ENCODE assay signal across 16 mouse cellular contexts in the genomic region with DNA sequence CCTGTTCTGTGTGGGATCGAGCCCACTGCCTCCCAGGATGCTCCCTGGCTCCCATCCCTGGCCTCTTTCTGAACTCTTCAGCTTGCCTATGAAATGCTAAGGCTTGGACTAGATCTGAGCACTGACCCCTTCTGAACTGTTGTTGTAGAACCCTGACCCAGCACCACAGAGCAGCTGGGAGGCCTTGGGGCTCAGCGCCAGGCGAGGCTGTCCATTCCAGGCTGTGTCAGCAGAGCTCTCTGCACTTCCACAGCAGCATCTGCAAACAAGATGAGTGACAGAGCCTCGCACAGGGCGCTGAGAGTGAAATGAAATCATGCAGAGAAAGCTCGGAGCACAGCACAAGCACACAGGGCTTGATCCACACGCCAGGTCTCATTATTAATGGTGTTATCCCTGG. TPM values are rescaled to one million over a fixed set of nuclear protein-coding genes. Genes with fewer than 3 reads are reported as not detected.
DNase-seq lines count a peak whose midpoint lies in the region; ATAC-seq and TF ChIP-seq lines count a peak whose summit lies in the region.
"Had no signal": no experiment of that assay in that cellular context is flagged by ENCODE, and none has a peak within 500 bp of the region (broad histone marks: within the 10 kb centered on the region; RNA-seq: fewer than 3 reads in every experiment).

No protein-coding gene starts in this region.

- DNase-seq in heart, adult 11 months = peak; percentile 90
- DNase-seq in heart, postnatal 25 days (ENCODE audit: low spot score) = no peak
- DNase-seq in midbrain, postnatal 0 days (ENCODE audit: low spot score) = no peak
- DNase-seq in kidney, adult 18-20 months = peak; percentile 42
- peak; percentile 18 for DNase-seq in retina, embryonic 14.5 days (ENCODE audit: low spot score)
- DNase-seq in urinary bladder, postnatal 10 days (ENCODE audit: low spot score) = no peak
- no peak for DNase-seq in left cerebral cortex, postnatal 4 days
- DNase-seq: cerebellum, postnatal 14 days; liver, postnatal 0 days had no signal

- no peak overlapping the region for H3K9ac ChIP-seq in midbrain, embryonic 13.5 days (replicated peaks)
- H3K9ac ChIP-seq in midbrain, postnatal 0 days (replicated peaks; ENCODE audit: low read length, poor library complexity, severe bottlenecking) = no peak overlapping the region
- H3K9ac ChIP-seq: heart, embryonic 15.5 days; liver, postnatal 0 days; neural tube, embryonic 13.5 days had no signal

- 44% methylated on average over 7 of the region's 7 CpGs for WGBS in midbrain, embryonic 13.5 days
- WGBS in midbrain, postnatal 0 days = 40% methylated on average over 7 of the region's 7 CpGs

- no peak overlapping the region for H3K4me2 ChIP-seq in midbrain, embryonic 13.5 days (replicated peaks)
- no peak overlapping the region for H3K4me2 ChIP-seq in midbrain, postnatal 0 days (ENCODE audit: low read depth, low read length, poor library complexity, severe bottlenecking)
- H3K4me2 ChIP-seq: heart, embryonic 15.5 days; neural tube, embryonic 13.5 days had no signal

- no peak overlapping the region for H3K4me3 ChIP-seq in midbrain, embryonic 13.5 days (replicated peaks)
- H3K4me3 ChIP-seq in midbrain, postnatal 0 days (ENCODE audit: low read depth, low read length) = no peak overlapping the region
- H3K4me3 ChIP-seq: heart, embryonic 15.5 days; neural tube, embryonic 13.5 days had no signal

- no peak for ATAC-seq in midbrain, embryonic 13.5 days
- ATAC-seq in midbrain, postnatal 0 days (ENCODE audit: low FRiP score) = no peak
- ATAC-seq: liver, postnatal 0 days had no signal

- no peaks in the 10 kb centered on the region for H3K9me3 ChIP-seq in midbrain, embryonic 13.5 days
- H3K9me3 ChIP-seq in midbrain, postnatal 0 days (ENCODE audit: low read length) = no peaks in the 10 kb centered on the region
- H3K9me3 ChIP-seq: heart, embryonic 15.5 days; neural tube, embryonic 13.5 days had no signal

- no peaks in the 10 kb centered on the region for H3K36me3 ChIP-seq in midbrain, embryonic 13.5 days
- no peaks in the 10 kb centered on the region for H3K36me3 ChIP-seq in midbrain, postnatal 0 days (ENCODE audit: insufficient read depth, low read length)
- H3K36me3 ChIP-seq: heart, embryonic 15.5 days; neural tube, embryonic 13.5 days had no signal

- intact Hi-C loops in heart, postnatal 25 days (cut with DNase I) = no loop called here
- intact Hi-C loops in left cerebral cortex, postnatal 4 days (cut with DNase I) = no loop called here

- no peaks in the 10 kb centered on the region for H3K27me3 ChIP-seq in midbrain, embryonic 13.5 days
- H3K27me3 ChIP-seq in midbrain, postnatal 0 days (ENCODE audit: insufficient read depth, low read length) = no peaks in the 10 kb centered on the region
- H3K27me3 ChIP-seq: heart, embryonic 15.5 days; neural tube, embryonic 13.5 days had no signal

- TF ChIP-seq CTCF in midbrain, postnatal 0 days (IDR thresholded peaks at IDR 0.05) = no peak

- H3K27ac ChIP-seq in midbrain, embryonic 13.5 days = peak overlapping the region; percentile 55; the same call in 1 of the 2 replicates
- no peak overlapping the region for H3K27ac ChIP-seq in midbrain, postnatal 0 days (ENCODE audit: low read depth, low read length)
- H3K27ac ChIP-seq: heart, embryonic 15.5 days; neural tube, embryonic 13.5 days had no signal

- peaks cover 6% of the 10 kb centered on the region for H3K4me1 ChIP-seq in midbrain, embryonic 13.5 days (replicated peaks)
- no peaks in the 10 kb centered on the region for H3K4me1 ChIP-seq in midbrain, postnatal 0 days (ENCODE audit: insufficient read depth, low read length)
- H3K4me1 ChIP-seq: heart, embryonic 15.5 days had no signal

RNA-seq across cellular contexts. Expression of a gene that starts 13.7 kb away (rescaled TPM):
- not detected for total RNA-seq in heart, postnatal 25 days (2021)
- not detected in 2 replicates for polyA plus RNA-seq in midbrain, embryonic 13.5 days (2015; fragmentation: Nextera tagmentation; extraction: Ambion mirVana)
- not detected in 2 replicates for total RNA-seq in midbrain, postnatal 0 days (2014; rRNA removed)
- polyA plus RNA-seq in midbrain, postnatal 0 days (2015; fragmentation: Nextera tagmentation; extraction: Ambion mirVana) = not detected in 2 replicates
- total RNA-seq in left cerebral cortex, postnatal 4 days (2021) = not detected
- total RNA-seq: left cerebral cortex, postnatal 10 days; megakaryocyte-erythroid progenitor cell, adult 5-6 weeks had no signal
- polyA plus RNA-seq: large intestine, adult 2 months; liver, postnatal 0 days; neural tube, embryonic 13.5 days had no signal

RNA-seq across cellular contexts. Expression of a gene that starts 29.3 kb away (rescaled TPM):
- total RNA-seq in heart, postnatal 25 days (2021) = 1 to 10 TPM; 4.2 to 4.6 TPM
- 69.1 and 75.4 TPM in 2 replicates for polyA plus RNA-seq in midbrain, embryonic 13.5 days (2015; fragmentation: Nextera tagmentation; extraction: Ambion mirVana)
- 93.5 and 141 TPM in 2 replicates for total RNA-seq in midbrain, postnatal 0 days (2014; rRNA removed)
- polyA plus RNA-seq in midbrain, postnatal 0 days (2015; fragmentation: Nextera tagmentation; extraction: Ambion mirVana) = 79.6 and 83.4 TPM in 2 replicates
- total RNA-seq in left cerebral cortex, postnatal 4 days (2021) = 10 to 100 TPM; 51.8 to 57.5 TPM

RNA-seq across cellular contexts. Expression of a gene that starts 44.4 kb away (rescaled TPM):
- total RNA-seq in heart, postnatal 25 days (2021) = 10 to 100 TPM; 23.0 to 23.6 TPM
- 60.9 and 66.6 TPM in 2 replicates for polyA plus RNA-seq in midbrain, embryonic 13.5 days (2015; fragmentation: Nextera tagmentation; extraction: Ambion mirVana)
- 62.4 and 67.2 TPM in 2 replicates for total RNA-seq in midbrain, postnatal 0 days (2014; rRNA removed)
- polyA plus RNA-seq in midbrain, postnatal 0 days (2015; fragmentation: Nextera tagmentation; extraction: Ambion mirVana) = 82.6 and 91.0 TPM in 2 replicates
- 10 to 100 TPM; 52.9 to 59.9 TPM for total RNA-seq in left cerebral cortex, postnatal 4 days (2021)

RNA-seq across cellular contexts. Expression of a gene that starts 49.4 kb away (rescaled TPM):
- total RNA-seq in heart, postnatal 25 days (2021) = not detected
- polyA plus RNA-seq in midbrain, embryonic 13.5 days (2015; fragmentation: Nextera tagmentation; extraction: Ambion mirVana) = not detected in 2 replicates
- not detected in 2 replicates for total RNA-seq in midbrain, postnatal 0 days (2014; rRNA removed)
- not detected in 2 replicates for polyA plus RNA-seq in midbrain, postnatal 0 days (2015; fragmentation: Nextera tagmentation; extraction: Ambion mirVana)
- not detected for total RNA-seq in left cerebral cortex, postnatal 4 days (2021)
- total RNA-seq: left cerebral cortex, postnatal 10 days; megakaryocyte-erythroid progenitor cell, adult 5-6 weeks had no signal
- polyA plus RNA-seq: embryonic facial prominence, embryonic 14.5 days; heart, embryonic 15.5 days; neural tube, embryonic 13.5 days had no signal

RNA-seq across cellular contexts. Expression of a gene that starts 49.8 kb away (rescaled TPM):
- total RNA-seq in heart, postnatal 25 days (2021) = under 1 TPM; 0.50 to 0.52 TPM
- polyA plus RNA-seq in midbrain, embryonic 13.5 days (2015; fragmentation: Nextera tagmentation; extraction: Ambion mirVana) = 26.3 and 28.3 TPM in 2 replicates
- 265 and 359 TPM in 2 replicates for total RNA-seq in midbrain, postnatal 0 days (2014; rRNA removed)
- 224 and 305 TPM in 2 replicates for polyA plus RNA-seq in midbrain, postnatal 0 days (2015; fragmentation: Nextera tagmentation; extraction: Ambion mirVana)
- 100 to 1,000 TPM; 109 to 113 TPM for total RNA-seq in left cerebral cortex, postnatal 4 days (2021)

Comparison
In these comparisons a context has a peak if more than half of its experiments do, and no peak if none do; other contexts are left out.
1. DNase-seq: peak in heart, adult 11 months (single experiment), kidney, adult 18-20 months (single experiment) and retina, embryonic 14.5 days (single experiment); none in heart, postnatal 25 days (single experiment), midbrain, postnatal 0 days (single experiment), urinary bladder, postnatal 10 days (single experiment) and left cerebral cortex, postnatal 4 days (single experiment).
2. RNA of a gene that starts 29.3 kb away (total RNA-seq): 93.5 to 141 TPM in midbrain, postnatal 0 days and 51.8 to 57.5 TPM in left cerebral cortex, postnatal 4 days; 4.2 to 4.6 TPM in heart, postnatal 25 days; every median in the first group is over 4 times any median in the second.